Mouse (Mus musculus) adrenal gland, postnatal 4 days (tissue): ENCODE measurements around the gene Rbm28. TPM values are rescaled to one million over a fixed set of nuclear protein-coding genes. Genes with fewer than 3 reads are reported as not detected.
"Not testable (repeated sequence)": the region's sequence is repeated elsewhere in the genome, so short reads cannot be mapped to it uniquely, and the experiment has no call there.

Experiments used
- DNase-seq, 2 experiments: peaks; one replicate each; pipeline ENCODE4 v3.0.0; 2021 to 2022; ENCODE audit warnings: low spot score in 2 of 2, mixed read lengths in 2 of 2
- total RNA-seq, 2 experiments: library from RNA; stranded (reverse); gene quantifications; 2 replicates each; pipeline ENCODE4 v1.2.3; 2021

The Rbm28 gene
- total RNA-seq, 2 experiments from 2014 or later: 32.5 to 33.7 TPM

DNA sequence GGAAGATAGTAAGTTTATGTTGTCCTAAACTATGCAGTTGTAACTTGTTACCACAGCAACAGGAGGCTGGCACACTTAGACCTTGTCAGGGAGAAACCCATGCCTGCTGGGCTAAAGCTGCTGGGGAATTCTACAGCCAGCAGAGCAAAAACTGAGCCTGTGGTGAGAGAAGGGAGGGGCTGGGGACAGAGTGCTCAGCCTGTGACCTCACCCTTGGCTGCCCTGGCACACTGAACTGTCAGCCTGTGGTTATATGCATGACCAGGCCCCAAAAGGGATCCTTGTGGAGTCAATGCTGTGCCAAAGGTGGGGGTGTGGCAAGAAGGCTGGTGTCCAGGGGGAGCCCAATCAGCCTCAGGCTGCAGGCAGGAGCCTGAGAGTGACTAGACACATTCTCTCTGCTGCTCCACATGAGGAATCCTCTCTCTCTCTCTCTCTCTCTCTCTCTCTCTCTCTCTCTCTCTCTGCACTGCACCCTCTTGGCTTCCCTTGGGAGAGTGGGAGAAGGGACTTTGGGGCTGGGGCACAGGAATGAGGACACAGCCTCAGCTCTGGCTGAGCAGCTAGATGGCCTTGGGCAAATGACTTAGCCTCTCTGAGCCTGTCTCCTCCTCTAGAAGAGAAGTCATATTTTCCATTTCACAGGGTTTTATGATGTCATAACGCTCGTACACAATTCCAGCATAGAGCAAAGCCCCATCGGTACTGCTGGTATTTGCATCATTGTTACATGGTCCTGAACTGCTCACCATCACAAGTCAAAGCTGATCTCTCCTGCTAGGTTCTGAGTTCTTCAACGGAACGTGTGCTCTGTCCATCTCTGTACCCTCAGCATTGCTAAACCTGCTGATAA lies 31.3 kb upstream of the Rbm28 start:
- no peak for DNase-seq

GRCm38 (mm10) chr6:29195146-29195545 lies 30.3 kb upstream of the Rbm28 start:
- no peak for DNase-seq

GRCm38 (mm10) chr6:29193961-29194750 lies 29.4 kb upstream of the Rbm28 start:
- DNase-seq: no peak

DNA sequence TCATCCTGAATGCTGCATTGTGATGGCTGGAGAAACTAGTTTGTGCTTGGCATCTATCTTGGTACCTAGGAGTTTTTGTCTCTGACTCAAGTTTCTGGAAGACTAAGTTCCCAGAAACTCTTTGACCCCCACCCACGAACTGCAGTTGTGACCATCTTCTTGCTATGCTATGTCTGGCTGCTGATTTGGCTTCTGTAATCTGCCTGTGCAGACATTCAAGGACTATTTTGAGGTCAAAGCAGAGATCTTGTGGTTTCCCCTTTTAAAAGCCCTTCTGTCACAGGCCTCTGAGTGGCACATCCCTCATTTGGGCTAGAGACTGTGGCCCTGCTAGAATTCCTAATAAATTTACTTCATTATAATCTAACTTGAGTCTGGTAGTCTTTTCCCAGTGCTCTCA lies 23.1 kb upstream of the Rbm28 start:
- no peak for DNase-seq

- no peak for DNase-seq
These were observed 15.0 kb upstream of the Rbm28 start for GRCm38 (mm10) chr6:29179843-29180242.

DNA sequence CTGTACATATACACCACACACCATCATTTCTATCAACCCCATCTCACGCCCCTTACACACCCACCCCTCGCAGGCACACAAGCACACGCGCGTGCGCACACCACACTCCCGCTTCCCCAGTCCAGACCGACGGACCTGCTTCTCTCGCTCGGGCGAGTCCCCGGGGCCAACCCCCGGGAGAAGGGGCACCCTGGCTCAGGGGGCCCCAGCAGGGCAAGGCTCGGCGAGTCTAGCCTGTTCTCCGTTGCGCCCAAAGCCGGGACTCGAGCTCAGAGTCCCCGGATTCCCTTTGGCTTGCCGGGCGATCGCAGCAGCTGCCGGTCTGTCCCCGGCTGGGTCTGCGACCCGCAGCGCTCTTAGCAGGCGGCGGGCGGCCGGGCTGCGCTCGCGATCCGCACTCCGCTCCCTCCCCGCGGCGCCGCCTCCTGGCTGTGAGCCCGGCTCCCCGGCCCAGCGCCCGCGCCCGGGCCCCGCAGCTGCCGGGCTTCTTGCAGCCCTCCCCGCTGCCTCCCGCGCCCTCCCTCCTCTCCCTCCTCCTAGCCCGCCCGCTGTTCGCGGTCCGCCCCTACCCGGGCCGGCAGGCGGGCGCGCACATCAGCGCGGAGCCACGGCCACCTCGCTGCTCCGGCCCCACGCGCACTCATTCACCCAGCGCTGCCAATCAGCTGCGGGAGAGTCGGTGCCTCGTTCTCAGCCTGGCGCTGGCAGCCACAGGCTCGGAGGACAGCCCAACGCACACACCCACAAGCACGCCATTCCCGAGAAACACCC lies 14.3 kb upstream of the Rbm28 start, which contains the start of gene Prrt4:
Prrt4 (minus strand) TSS at position 697 of the 771 bp plus-strand sequence.
- no peak for DNase-seq

GRCm38 (mm10) chr6:29177901-29178879 lies 13.4 kb upstream of the Rbm28 start:
- no peak for DNase-seq

- DNase-seq: no peak
These were observed 10.3 kb upstream of the Rbm28 start for GRCm38 (mm10) chr6:29175113-29175512.

- DNase-seq: no peak
These were observed 9.6 kb upstream of the Rbm28 start for GRCm38 (mm10) chr6:29174368-29174767.

DNA sequence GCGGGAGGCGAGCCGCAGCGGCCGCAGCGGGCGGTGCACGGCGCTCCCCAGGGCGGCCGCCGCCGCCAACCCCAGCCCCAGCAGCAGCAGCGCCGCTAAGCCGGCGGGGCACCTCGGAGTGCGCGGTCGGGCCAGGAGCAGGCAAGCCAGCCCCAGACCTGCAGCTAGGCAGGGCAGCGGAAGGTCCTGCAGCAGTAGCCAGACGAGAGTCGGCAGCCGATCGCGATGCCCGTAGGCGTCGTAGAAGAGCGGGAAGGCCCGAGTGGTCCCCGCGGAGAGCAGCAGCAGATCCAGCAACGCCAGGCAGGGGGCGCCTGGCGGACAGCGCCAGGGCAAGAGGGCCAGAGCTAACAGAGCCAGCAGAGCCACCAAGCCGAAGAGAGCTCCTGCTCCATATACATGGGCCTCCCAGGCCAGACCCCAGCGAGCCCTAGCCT lies 6.2 kb upstream of the Rbm28 start:
- DNase-seq: peak; percentile 48 to 58

DNA sequence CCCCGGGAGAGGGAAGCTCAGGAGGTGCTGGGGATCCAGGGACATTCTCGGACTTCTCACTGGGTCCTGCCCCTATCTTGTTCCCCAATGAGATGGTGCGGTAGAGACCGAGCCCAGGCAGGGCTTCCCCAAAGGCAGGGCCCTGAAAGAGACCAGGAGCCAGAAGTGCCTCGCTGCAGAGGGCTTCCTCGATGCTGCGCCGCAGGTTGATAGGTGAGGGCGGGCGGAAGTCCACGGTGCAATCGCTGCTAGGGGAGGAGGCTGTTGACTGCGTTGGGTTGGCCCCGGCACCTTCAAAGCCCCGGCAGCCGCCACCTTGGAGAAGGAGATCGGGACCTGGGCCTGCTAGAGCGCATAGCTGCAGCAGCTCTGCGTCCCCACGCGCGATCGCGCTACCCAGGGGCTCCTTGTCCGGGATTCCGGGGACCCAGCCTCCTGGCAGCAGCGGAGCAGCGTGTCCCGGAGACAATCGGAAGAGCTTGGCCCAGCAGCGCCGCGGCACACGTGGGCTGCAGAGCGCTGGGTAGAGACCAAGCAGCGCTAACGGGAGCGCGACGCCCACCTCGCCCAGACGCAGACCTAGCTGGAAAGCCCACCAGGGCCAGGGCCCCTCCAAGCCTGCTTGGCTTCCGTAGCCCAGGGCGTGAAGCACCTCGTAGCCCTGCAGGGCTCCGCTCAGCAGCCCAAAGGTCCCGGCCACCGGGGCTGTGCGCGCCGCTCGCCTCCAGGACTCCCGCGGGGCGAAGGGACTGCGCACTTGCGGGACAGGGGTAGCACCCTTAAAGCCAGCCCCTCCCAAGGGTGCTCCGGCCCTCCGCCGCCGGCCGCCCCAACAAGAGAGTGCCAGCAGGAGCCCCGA lies 5.5 kb upstream of the Rbm28 start:
- no peak for DNase-seq

GRCm38 (mm10) chr6:29169675-29170062 lies 4.9 kb upstream of the Rbm28 start:
- no peak for DNase-seq

DNA sequence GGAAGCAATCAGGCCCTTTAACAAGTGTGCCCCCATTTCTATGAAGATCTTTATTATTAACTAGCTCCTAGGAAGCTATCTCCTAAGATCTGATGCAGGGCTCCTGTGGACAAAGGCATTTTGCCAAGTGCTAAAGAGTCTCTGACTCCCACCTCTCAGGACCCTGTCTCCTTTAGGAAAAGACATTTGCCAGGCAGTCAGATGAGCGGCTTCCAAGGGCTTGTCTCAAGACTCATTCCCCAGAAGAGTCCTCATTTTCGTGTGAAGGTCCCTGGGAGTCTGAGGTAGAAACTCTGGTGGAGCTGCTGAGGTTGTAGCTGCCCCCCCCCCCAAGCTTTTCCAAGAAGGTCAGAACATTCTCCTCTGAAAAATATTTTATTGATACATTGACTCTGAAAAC lies 4.1 kb upstream of the Rbm28 start:
- DNase-seq: no peak

GRCm38 (mm10) chr6:29166196-29166595 lies 1.4 kb upstream of the Rbm28 start:
- DNase-seq: no peak

GRCm38 (mm10) chr6:29161291-29161690 lies 3.5 kb downstream of the Rbm28 start:
- not testable (repeated sequence) for DNase-seq

DNA sequence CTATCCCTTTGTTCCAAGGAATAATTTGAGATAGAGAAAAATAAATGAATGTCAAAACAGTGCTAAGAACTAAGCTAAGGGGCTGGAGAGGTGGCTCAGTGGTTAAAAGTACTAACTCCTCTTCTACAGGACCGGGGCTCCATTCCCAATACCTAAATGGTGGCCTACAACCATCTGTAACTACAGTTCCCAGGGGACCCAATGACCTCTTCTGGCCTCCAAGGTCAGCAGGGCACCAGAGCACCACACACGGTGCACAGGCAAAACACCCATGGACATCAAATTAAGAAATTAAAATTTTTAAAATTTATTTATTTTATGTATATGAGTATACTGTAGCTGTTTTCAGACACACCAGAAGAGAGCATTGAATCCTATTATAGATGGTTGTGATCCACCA lies 4.0 kb downstream of the Rbm28 start:
- DNase-seq: no peak

- no peak for DNase-seq
These were observed 8.5 kb downstream of the Rbm28 start for GRCm38 (mm10) chr6:29156326-29156725.

- no peak for DNase-seq
These were observed 14.8 kb downstream of the Rbm28 start for GRCm38 (mm10) chr6:29150001-29150400.

DNA sequence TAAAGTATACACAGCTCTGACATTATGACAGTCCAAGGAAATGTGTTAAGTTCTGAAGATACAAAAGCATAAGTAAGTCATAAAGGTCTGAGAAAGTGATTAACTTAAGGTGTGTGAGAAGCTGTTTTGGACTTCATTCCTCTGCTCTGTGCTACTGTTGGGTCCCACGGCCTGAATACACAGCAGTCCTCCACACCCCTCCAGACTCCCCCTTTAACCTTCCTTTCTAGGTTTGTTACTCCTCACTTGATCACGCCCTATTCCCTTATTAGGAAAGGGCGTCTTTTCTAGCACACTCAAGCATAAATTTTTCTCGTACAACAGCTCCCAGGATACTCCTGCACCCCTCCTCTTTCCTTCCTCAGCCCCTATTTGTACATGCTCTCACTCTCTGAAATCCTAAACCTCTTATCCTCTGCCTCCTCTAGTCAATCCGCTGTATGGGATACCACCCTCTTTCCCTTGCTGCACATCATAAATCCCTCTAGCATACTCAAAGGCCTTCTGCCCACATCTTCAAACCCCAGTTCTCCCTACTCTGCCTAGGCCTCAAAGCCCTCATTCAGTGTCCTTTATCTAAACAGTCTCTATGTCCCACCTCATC lies 17.3 kb downstream of the Rbm28 start:
- DNase-seq: no peak
